Mouse (Mus musculus) liver, embryonic 14.5 days (tissue): Measurements from ENCODE around the gene Gm17660. TPM values are rescaled to one million over a fixed set of nuclear protein-coding genes. Genes with fewer than 3 reads are reported as not detected.

ENCODE experiments used
- ATAC-seq: fragments of 200-750 bp; cut with Nextera tagmentation; 2 replicates; pipeline ENCODE4 v1.8.0; 2017; ENCODE audit warnings: moderate number of reproducible peaks, mild to moderate bottlenecking, moderate library complexity; ENCODE audit not compliant: insufficient read depth
- DNase-seq, 3 experiments: peaks; one replicate each; pipeline ENCODE4 v3.0.0-alpha.2; 2012 to 2013; ENCODE audit warnings: low read depth in 3 of 3, low spot score in 3 of 3
- H3K27ac ChIP-seq: fragments of 300-500 bp; sonication (generic); 2 replicates; pipeline ENCODE4 v1.5.1; 2014; ENCODE audit warnings: moderate library complexity, mild to moderate bottlenecking, control low read depth, inconsistent platforms
- H3K27me3 ChIP-seq: fragments of 300-500 bp; sonication (generic); 2 replicates; pipeline ENCODE4 v1.6.1; 2014; ENCODE audit warnings: mild to moderate bottlenecking, low read length, moderate library complexity; ENCODE audit not compliant: control insufficient read depth, insufficient read depth
- H3K36me3 ChIP-seq: fragments of 300-500 bp; sonication (generic); replicated peaks from 2 replicates; pipeline ENCODE4 v1.6.1; 2014; ENCODE audit warnings: low read depth; ENCODE audit not compliant: control insufficient read depth, insufficient read depth
- H3K4me1 ChIP-seq, 2 experiments: fragments of 200-500 bp in 1 of 2; fragments of 300-500 bp in 1 of 2; sonication (generic) in 1 of 2; replicated peaks; 2 replicates each; pipeline ENCODE4 v1.6.1; 2012 to 2014; ENCODE audit warnings: antibody characterized with exemption in 1 of 2, inconsistent platforms in 1 of 2, low read length in 1 of 2; ENCODE audit not compliant: control insufficient read depth in 2 of 2, insufficient read depth in 2 of 2
- H3K4me2 ChIP-seq: fragments of 300-500 bp; sonication (generic); 2 replicates; pipeline ENCODE4 v1.6.1; 2014; ENCODE audit warnings: low read depth, mild to moderate bottlenecking, control low read depth, moderate library complexity
- H3K4me3 ChIP-seq, 2 experiments: fragments of 200-500 bp in 1 of 2; fragments of 300-500 bp in 1 of 2; sonication (generic) in 1 of 2; 2 replicates each; pipeline ENCODE4 v1.5.1; 2012 to 2014; ENCODE audit warnings: low read depth in 2 of 2, low read length in 2 of 2, mild to moderate bottlenecking in 2 of 2, control low read depth in 1 of 2, inconsistent platforms in 1 of 2, moderate library complexity in 1 of 2; ENCODE audit not compliant: insufficient read depth in 1 of 2
- H3K9ac ChIP-seq: fragments of 300-500 bp; sonication (generic); replicated peaks from 2 replicates; pipeline ENCODE4 v1.6.1; 2014; ENCODE audit warnings: mild to moderate bottlenecking, control low read depth, moderate library complexity
- H3K9me3 ChIP-seq: fragments of 300-500 bp; sonication (generic); 2 replicates; pipeline ENCODE4 v1.6.1; 2016; ENCODE audit warnings: low read length, mixed read lengths; ENCODE audit not compliant: control insufficient read depth
- CTCF ChIP-seq: IDR thresholded peaks from 2 replicates; pipeline ENCODE4 v1.5.1; 2016; ENCODE audit warnings: antibody characterized with exemption, low read depth, control low read depth
- EP300 ChIP-seq: IDR thresholded peaks from 2 replicates; pipeline ENCODE4 v1.6.1; 2016; ENCODE audit warnings: antibody characterized with exemption, low read depth
- WGBS: fragments of 180-500 bp; shearing (Covaris S2); extraction: QIAGEN DNeasy Blood & Tissue Kit; methylation state at CpG from one replicate; pipeline ENCODE4 v1.1.7; 2014; ENCODE audit not compliant: insufficient replicate concordance; 5-methylcytosine and 5-hydroxymethylcytosine counted together
- polyA plus RNA-seq, 2 experiments: library from polyadenylated mRNA; depleted of rRNA in 1 of 2; stranded (reverse) in 1 of 2; unstranded in 1 of 2; fragments of >200 nt; fragmentation: Nextera tagmentation in 1 of 2; extraction: Ambion mirVana in 1 of 2; gene quantifications; 2 replicates each; pipeline versions ENCODE4 v1.2.1 to v1.2.3; 2012 to 2014

Gene Gm17660
- polyA plus RNA-seq, 2 experiments: not detected

DNA sequence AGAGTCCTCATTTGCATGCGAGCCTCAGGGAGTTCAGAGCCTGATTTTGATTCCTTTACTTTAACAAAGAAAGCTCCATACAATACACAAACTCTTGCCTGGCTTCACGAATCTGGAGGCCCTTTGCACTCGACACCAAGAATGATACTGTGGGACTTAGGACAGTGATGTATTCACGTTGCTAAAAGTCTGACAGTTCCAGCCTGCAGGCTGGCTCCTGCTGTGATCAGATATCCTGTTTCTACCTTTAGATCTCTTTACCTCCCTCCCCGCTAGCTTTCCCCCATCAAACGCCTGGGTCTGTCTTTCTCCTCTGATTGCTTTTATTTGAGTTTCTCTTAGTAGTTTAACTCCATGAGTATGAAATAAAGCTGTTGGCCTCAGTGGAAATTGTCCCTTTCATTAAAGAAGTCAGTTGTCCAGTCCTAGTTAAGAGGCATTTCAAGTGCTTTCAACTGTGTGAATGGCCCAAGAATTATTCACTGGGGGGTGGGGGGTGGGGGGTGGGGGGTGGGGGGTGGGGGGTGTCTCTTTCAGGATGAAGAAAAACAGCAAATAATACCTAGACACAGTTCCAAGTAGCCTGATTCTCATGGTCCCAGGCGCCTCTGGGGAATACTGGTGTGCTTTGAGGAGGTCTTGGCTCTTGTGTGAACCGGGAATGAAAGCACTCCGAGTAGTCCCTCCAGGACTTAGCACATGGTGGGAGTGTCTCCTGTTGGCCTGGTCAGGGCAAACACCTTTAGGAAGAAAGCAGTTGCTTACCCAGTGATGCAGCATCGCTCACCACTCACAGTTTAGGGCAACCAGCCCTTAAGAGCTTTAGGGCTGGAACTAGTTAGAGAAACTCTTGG is 24.5 kb upstream of the Gm17660 start:
- H3K4me2 ChIP-seq: no peak overlapping the region
- no peak overlapping the region for H3K9ac ChIP-seq
- no peaks in the 10 kb centered on the region for H3K9me3 ChIP-seq
- no peaks in the 10 kb centered on the region for H3K27me3 ChIP-seq
- no peak for ATAC-seq
- 0 out of 4 replicates have a peak, but pooled peaks cover 0 to 2% of the 10 kb centered on the region in 2 experiments for H3K4me1 ChIP-seq
- no peak for DNase-seq
- no peak overlapping the region for H3K4me3 ChIP-seq
- H3K27ac ChIP-seq: no peak overlapping the region
- 33% methylated on average over 10 of the region's 10 CpGs for WGBS
- H3K36me3 ChIP-seq: no peaks in the 10 kb centered on the region
- TF ChIP-seq CTCF: no peak
- no peak for TF ChIP-seq EP300

DNA sequence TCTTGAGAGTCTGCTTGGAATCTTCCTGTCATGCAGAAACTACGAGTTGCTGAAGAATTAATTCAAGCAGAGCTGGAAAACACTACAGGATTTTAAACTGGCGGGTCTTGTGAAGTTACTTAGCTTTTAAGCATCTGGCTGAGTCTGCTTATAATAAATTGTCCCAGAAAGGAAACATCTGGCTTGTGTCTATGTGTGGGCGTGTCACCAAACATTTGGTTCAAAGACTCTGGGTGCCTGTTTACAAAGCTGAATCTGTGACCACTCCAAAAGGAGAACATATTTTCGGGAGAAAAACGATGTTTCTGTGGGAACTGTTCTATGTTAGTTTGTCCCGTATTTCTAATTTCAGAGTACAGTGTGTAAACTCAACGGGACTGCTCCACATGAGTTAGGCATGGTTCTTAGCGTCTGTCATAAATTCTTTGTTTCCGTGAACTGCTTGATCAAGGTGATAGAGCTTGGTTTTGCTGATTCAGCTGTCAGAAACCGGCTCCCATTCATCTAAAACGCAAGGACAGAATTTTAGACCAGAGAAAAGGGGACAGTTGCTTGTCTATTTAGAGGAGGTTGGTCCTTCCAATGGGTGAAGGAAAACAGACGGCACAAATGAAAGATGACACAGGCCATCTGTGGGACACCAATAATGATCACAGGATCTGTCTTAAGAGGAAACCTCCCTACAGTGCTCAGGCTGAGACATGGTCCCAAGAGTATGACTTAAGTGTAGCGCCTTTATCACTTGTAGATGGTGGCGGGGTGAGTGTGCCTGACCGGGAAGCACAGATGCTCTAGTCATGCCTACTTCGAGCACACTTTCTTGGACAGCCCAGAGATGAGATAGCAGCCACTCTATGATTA is 18.9 kb upstream of the Gm17660 start:
- TF ChIP-seq EP300 (no peak), CTCF (no peak)
- DNase-seq (no peak), ATAC-seq (no peak)
- Histone ChIP-seq H3K36me3 (no peaks in the 10 kb centered on the region), H3K9ac (no peak overlapping the region), H3K9me3 (no peaks in the 10 kb centered on the region), H3K27ac (no peak overlapping the region), H3K4me2 (no peak overlapping the region), H3K27me3 (no peaks in the 10 kb centered on the region), H3K4me1 (no peaks in the 10 kb centered on the region), H3K4me3 (no peak overlapping the region)
- WGBS: 54% methylated on average over 16 of the region's 16 CpGs

DNA sequence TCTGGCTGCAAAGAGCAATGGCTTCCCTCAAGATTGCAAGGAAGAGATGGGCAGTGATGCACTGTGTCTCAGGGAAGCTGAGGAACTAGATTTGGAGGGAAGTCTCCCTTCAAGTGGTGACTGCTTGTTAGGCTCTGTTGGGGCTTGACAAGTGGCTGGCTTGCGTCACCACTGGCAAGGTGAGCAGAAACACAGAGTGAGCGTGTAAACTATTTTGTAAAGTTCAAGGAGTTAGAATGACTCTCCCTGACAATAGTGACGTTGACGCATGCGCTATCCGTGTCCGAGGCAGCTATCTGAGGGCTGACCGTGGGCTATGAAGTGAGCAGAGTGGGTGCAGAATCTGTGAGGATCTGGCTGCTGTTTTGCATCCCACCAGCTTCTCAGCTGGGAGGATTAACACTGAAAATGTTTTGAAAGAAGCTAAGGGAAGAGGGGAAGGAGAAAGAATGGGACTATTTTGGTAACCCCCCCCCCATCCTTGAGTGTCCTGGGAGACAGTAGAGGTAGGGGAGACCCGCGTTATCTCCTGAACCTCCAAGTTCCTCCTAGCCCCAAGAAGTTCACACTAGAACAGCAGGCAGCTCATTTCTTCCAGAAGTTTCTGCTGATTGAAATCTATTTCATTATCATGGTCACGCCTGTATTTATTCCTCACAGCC is 18.1 kb upstream of the Gm17660 start:
- no peaks in the 10 kb centered on the region for H3K4me1 ChIP-seq
- ATAC-seq (no peak), DNase-seq (no peak)
- no peak overlapping the region for H3K27ac ChIP-seq
- no peak overlapping the region for H3K4me2 ChIP-seq
- H3K4me3 ChIP-seq: no peak overlapping the region
- no peaks in the 10 kb centered on the region for H3K9me3 ChIP-seq
- no peak overlapping the region for H3K9ac ChIP-seq
- 65% methylated on average over 11 of the region's 11 CpGs for WGBS
- TF ChIP-seq EP300: no peak
- no peak for TF ChIP-seq CTCF
- H3K27me3 ChIP-seq: no peaks in the 10 kb centered on the region
- H3K36me3 ChIP-seq: no peaks in the 10 kb centered on the region

DNA sequence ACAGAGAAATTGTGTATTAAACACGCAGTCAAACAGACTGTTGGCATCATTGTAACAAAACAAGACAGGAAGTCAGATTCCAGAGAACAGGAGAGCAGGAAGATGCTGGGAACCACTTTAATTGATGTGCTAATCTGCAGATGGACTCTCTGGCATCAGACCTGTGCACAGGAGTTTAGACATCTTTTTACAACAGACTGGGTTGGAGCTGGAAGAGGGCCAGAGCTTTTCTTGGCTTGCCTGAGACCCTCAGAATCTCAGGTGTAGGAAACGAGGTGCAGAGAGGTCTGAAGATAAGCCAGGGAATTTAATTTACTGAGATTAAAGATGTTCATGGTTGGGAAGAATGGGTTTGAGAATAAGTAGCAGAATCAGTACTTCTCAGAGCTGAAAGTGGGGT is 12.3 kb upstream of the Gm17660 start:
- Histone ChIP-seq H3K4me1 (no peaks in the 10 kb centered on the region), H3K4me3 (no peak overlapping the region), H3K9ac (no peak overlapping the region), H3K36me3 (no peaks in the 10 kb centered on the region), H3K27me3 (no peaks in the 10 kb centered on the region), H3K4me2 (no peak overlapping the region), H3K27ac (no peak overlapping the region), H3K9me3 (no peaks in the 10 kb centered on the region)
- ATAC-seq (no peak), DNase-seq (no peak)
- TF ChIP-seq CTCF (no peak), EP300 (no peak)
- whole genome bisulfite sequencing: 55% methylated on average over 2 of the region's 2 CpGs
